Mouse (Mus musculus) cerebellum, adult 2 months (tissue): ENCODE results near the gene AB124611. TPM values are rescaled to one million over a fixed set of nuclear protein-coding genes. Genes with fewer than 3 reads are reported as not detected.
A peak's percentile ranks its signal among the peaks of the same experiment; 100 is the strongest.
"Not testable (repeated sequence)": the region's sequence is repeated elsewhere in the genome, so short reads cannot be mapped to it uniquely, and the experiment has no call there.

ENCODE experiments used
- DNase-seq, 2 experiments: peaks; one replicate each; pipeline ENCODE4 v3.0.0; 2021
- H3K27ac ChIP-seq: fragments of 200-500 bp; 2 replicates; pipeline ENCODE4 v1.5.1; 2012; ENCODE audit warnings: low read length, control low read depth, inconsistent platforms; ENCODE audit not compliant: insufficient read depth
- H3K27me3 ChIP-seq: fragments of 200-500 bp; 2 replicates; pipeline ENCODE4 v1.6.1; 2012; ENCODE audit warnings: inconsistent platforms, mild to moderate bottlenecking, low read length, moderate library complexity; ENCODE audit not compliant: control insufficient read depth, insufficient read depth
- H3K4me1 ChIP-seq: fragments of 200-500 bp; 2 replicates; pipeline ENCODE4 v1.6.1; 2011; ENCODE audit warnings: low read length; ENCODE audit not compliant: control insufficient read depth, insufficient read depth
- H3K4me3 ChIP-seq: fragments of 200-500 bp; replicated peaks from 2 replicates; pipeline ENCODE3; 2011; ENCODE audit warnings: mild to moderate bottlenecking, low read depth, low read length, control low read depth; ENCODE audit not compliant: insufficient read depth
- CTCF ChIP-seq: fragments of 200-500 bp; IDR thresholded peaks from 2 replicates; pipeline ENCODE4 v1.5.1; 2011; ENCODE audit warnings: low read depth, mild to moderate bottlenecking, control low read depth, low read length, moderate library complexity, borderline replicate concordance; ENCODE audit not compliant: insufficient read depth
- POLR2A ChIP-seq: fragments of 200-500 bp; IDR thresholded peaks from 2 replicates; pipeline ENCODE4 v1.6.1; 2011; ENCODE audit warnings: low read length, control low read depth, borderline replicate concordance; ENCODE audit not compliant: insufficient read depth
- WGBS: fragments of 180-500 bp; shearing (Covaris S2); methylation state at CpG from one replicate; pipeline ENCODE4 v1.1.7; 2018; 5-methylcytosine and 5-hydroxymethylcytosine counted together
- polyA plus RNA-seq: library from polyadenylated mRNA; depleted of rRNA; stranded (reverse); fragments of >200 nt; gene quantifications from 2 replicates; pipeline ENCODE4 v1.2.3, GENCODE M21; 2012

Gene AB124611
- polyA plus RNA-seq, 1 experiment, result 0.28 TPM

- no peak for TF ChIP-seq POLR2A
- TF ChIP-seq CTCF, result no peak
- H3K27me3 ChIP-seq, result no peaks in the 10 kb centered on the region
- no peak overlapping the region for H3K4me3 ChIP-seq
- H3K4me1 ChIP-seq, result no peaks in the 10 kb centered on the region
- DNase-seq, result no peak
- 90% methylated on average over 2 of the region's 2 CpGs for WGBS
- no peak overlapping the region for H3K27ac ChIP-seq
These were observed 1.3 kb downstream of the AB124611 start for GRCm38 (mm10) chr9:21527100-21527801.

DNA sequence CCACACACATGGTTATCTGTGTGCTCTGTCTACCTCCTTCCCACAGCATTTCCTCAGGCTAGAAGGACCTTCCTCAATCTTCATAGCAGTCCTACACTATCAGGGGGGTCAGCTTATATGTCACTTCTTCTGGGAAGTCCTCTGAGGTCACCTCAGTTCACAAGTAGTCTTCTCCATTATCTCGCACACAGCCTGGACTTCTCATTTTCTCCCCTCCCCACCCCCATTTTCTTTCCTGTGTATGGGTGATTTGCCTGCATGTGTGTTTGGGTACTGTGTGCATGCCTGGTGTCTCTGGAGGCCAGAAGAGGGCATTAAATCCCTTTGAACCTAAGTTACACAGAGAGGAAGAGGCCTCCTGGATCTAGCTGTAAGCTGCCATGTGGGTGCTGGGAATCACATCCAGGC is 1.9 kb downstream of the AB124611 start:
- H3K4me1 ChIP-seq, result no peaks in the 10 kb centered on the region
- no peak for DNase-seq
- H3K4me3 ChIP-seq, result no peak overlapping the region
- 78% methylated on average over 1 of the region's 1 CpGs for WGBS
- TF ChIP-seq POLR2A (no peak), CTCF (no peak)
- H3K27ac ChIP-seq, result no peak overlapping the region
- H3K27me3 ChIP-seq, result no peaks in the 10 kb centered on the region

GRCm38 (mm10) chr9:21536501-21536900 is 10.5 kb downstream of the AB124611 start:
- Histone ChIP-seq H3K4me1 (0 out of 2 replicates have a peak, but pooled peaks cover 3% of the 10 kb centered on the region), H3K4me3 (no peak overlapping the region), H3K27ac (no peak overlapping the region), H3K27me3 (no peaks in the 10 kb centered on the region; the same call in 1 of the 2 replicates)
- TF ChIP-seq POLR2A (no peak), CTCF (no peak)
- 94% methylated on average over 14 of the region's 14 CpGs for WGBS
- no peak for DNase-seq

DNA sequence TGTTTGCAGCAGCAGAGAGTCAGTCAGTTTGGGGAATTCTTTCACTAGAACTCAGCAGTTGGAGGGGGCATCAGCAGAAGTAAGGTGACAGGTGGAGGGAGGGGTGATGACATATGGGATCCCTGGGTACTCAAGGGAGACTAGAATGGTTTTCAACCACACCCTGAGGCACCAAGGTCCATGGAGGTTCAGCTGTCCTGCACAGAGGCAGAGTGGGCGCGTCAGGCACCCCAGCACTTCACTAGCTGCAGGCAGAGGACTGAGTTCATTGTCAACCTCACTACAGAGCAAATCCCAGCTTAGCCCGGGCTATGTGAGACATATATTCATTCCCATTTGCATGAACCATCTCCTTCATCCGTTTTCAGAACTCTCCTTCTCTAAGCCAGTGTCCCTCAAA is 11.0 kb downstream of the AB124611 start:
- TF ChIP-seq CTCF (no peak), POLR2A (no peak)
- Histone ChIP-seq H3K4me3 (no peak overlapping the region), H3K27me3 (no peaks in the 10 kb centered on the region; the same call in 1 of the 2 replicates), H3K27ac (no peak overlapping the region), H3K4me1 (0 out of 2 replicates have a peak, but pooled peaks cover 3% of the 10 kb centered on the region)
- 76% methylated on average over 4 of the region's 4 CpGs for WGBS
- DNase-seq, result no peak

- TF ChIP-seq CTCF (no peak), POLR2A (no peak)
- 0 out of 2 replicates have a peak, but pooled peaks cover 3% of the 10 kb centered on the region for H3K4me1 ChIP-seq
- no peaks in the 10 kb centered on the region for H3K27me3 ChIP-seq
- H3K27ac ChIP-seq, result no peak overlapping the region
- no peak for DNase-seq
- 37% methylated on average over 7 of the region's 7 CpGs for WGBS
- H3K4me3 ChIP-seq, result no peak overlapping the region
These were observed 14.2 kb downstream of the AB124611 start for GRCm38 (mm10) chr9:21539981-21540753.

DNA sequence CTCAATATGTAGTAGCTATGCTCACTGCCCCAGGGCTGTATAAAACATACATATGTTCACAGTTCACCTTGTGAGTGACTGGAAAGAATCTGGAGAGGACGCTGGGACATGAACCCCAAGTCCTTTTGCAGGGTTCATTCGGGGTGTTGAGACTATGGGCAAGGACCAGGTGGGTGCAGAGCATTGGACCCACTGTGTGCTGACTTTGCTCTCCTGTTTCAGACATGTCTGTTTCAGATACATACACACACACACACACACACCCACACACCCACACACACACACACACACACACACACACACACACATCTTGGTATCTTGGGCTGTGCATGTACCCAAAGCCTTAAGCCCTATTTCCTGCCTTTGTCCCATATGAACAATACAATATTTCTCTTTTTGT is 16.0 kb downstream of the AB124611 start:
- H3K4me1 ChIP-seq, DNase-seq, H3K4me3 ChIP-seq, H3K27ac ChIP-seq, H3K27me3 ChIP-seq: not testable (repeated sequence)
- 86% methylated on average over 2 of the region's 2 CpGs for WGBS

- TF ChIP-seq POLR2A (no peak), CTCF (no peak)
- WGBS, result 20% methylated on average over 9 of the region's 9 CpGs
- Histone ChIP-seq H3K27me3 (no peaks in the 10 kb centered on the region), H3K4me3 (peak overlapping the region; percentile 73), H3K4me1 (peaks cover 1% of the 10 kb centered on the region; the same call in 1 of the 2 replicates), H3K27ac (no peak overlapping the region)
- DNase-seq, result peak in 1 of 2 experiments; percentile 22
These were observed 19.5 kb downstream of the AB124611 start for GRCm38 (mm10) chr9:21545351-21545915.
